Mouse (Mus musculus) midbrain, embryonic 11.5 days (tissue): Measurements from ENCODE around the gene Gm10134. TPM values are rescaled to one million over a fixed set of nuclear protein-coding genes. Genes with fewer than 3 reads are reported as not detected.

ENCODE experiments used
- ATAC-seq: fragments of 200-750 bp; cut with Nextera tagmentation; 2 replicates; pipeline ENCODE4 v1.8.0; 2017; ENCODE audit warnings: moderate TSS enrichment, moderate library complexity; ENCODE audit not compliant: low FRiP score
- DNase-seq: peaks from one replicate; pipeline ENCODE4 v3.0.0; 2015; ENCODE audit warnings: low spot score; ENCODE audit errors: missing footprints
- H3K27ac ChIP-seq: fragments of 300-500 bp; sonication (generic); 2 replicates; pipeline ENCODE4 v1.5.1; 2014; ENCODE audit warnings: low read depth, low read length
- H3K27me3 ChIP-seq: fragments of 300-500 bp; sonication (generic); 2 replicates; pipeline ENCODE4 v1.6.1; 2014; ENCODE audit warnings: mild to moderate bottlenecking, low read length, moderate library complexity, mixed read lengths; ENCODE audit not compliant: control insufficient read depth, insufficient read depth
- H3K36me3 ChIP-seq: fragments of 300-500 bp; sonication (generic); 2 replicates; pipeline ENCODE4 v1.6.1; 2014; ENCODE audit warnings: mild to moderate bottlenecking, low read length, moderate library complexity, mixed read lengths; ENCODE audit not compliant: control insufficient read depth, insufficient read depth
- H3K4me1 ChIP-seq: fragments of 300-500 bp; sonication (generic); 2 replicates; pipeline ENCODE4 v1.6.1; 2014; ENCODE audit warnings: low read length; ENCODE audit not compliant: control insufficient read depth, insufficient read depth
- H3K4me2 ChIP-seq: fragments of 300-500 bp; sonication (generic); 2 replicates; pipeline ENCODE4 v1.6.1; 2014; ENCODE audit warnings: mild to moderate bottlenecking, moderate library complexity
- H3K4me3 ChIP-seq: fragments of 300-500 bp; sonication (generic); 2 replicates; pipeline ENCODE4 v1.5.1; 2014; ENCODE audit warnings: low read depth, low read length
- H3K9ac ChIP-seq: fragments of 300-500 bp; sonication (generic); 2 replicates; pipeline ENCODE4 v1.6.1; 2014; ENCODE audit warnings: low read length
- H3K9me3 ChIP-seq: fragments of 300-500 bp; sonication (generic); 2 replicates; pipeline ENCODE4 v1.6.1; 2016; ENCODE audit warnings: low read length; ENCODE audit not compliant: control insufficient read depth
- WGBS: fragments of 180-500 bp; shearing (Covaris S2); extraction: QIAGEN DNeasy Blood & Tissue Kit; methylation state at CpG from one replicate; pipeline ENCODE4 v1.1.7; 2014; 5-methylcytosine and 5-hydroxymethylcytosine counted together
- polyA plus RNA-seq: library from polyadenylated mRNA; unstranded; fragments of >200 nt; fragmentation: Nextera tagmentation; extraction: Ambion mirVana; gene quantifications from 2 replicates; pipeline ENCODE4 v1.2.1, GENCODE M21; 2014

The Gm10134 gene
- not detected in 2 replicates for polyA plus RNA-seq

- Histone ChIP-seq H3K9me3 (no peaks in the 10 kb centered on the region), H3K36me3 (no peaks in the 10 kb centered on the region), H3K9ac (no peak within 1 kb of the TSS), H3K27me3 (no peaks in the 10 kb centered on the region), H3K4me2 (no peak within 1 kb of the TSS), H3K4me1 (no peaks in the 10 kb centered on the region), H3K4me3 (no peak within 1 kb of the TSS), H3K27ac (no peak within 1 kb of the TSS)
- WGBS: 86% methylated on average over 3 of the region's 3 CpGs
- DNase-seq (no peak), ATAC-seq (no peak)
These were observed at the start of gene Gm10134 for GRCm38 (mm10) chr2:28505795-28506194. Gene Gm10134 (plus strand): TSS chr2:28506095.

- no peak for DNase-seq
- Histone ChIP-seq H3K9me3 (no peaks in the 10 kb centered on the region), H3K4me1 (no peaks in the 10 kb centered on the region), H3K9ac (no peak overlapping the region), H3K4me3 (no peak overlapping the region), H3K27ac (no peak overlapping the region), H3K4me2 (no peak overlapping the region), H3K27me3 (no peaks in the 10 kb centered on the region), H3K36me3 (no peaks in the 10 kb centered on the region)
- ATAC-seq: no peak
- WGBS: 66% methylated on average over 1 of the region's 1 CpGs
These were observed 49.3 kb upstream of the Gm10134 start for GRCm38 (mm10) chr2:28456616-28457015.

- peaks cover 5% of the 10 kb centered on the region; the same call in 1 of the 2 replicates for H3K27me3 ChIP-seq
- no peaks in the 10 kb centered on the region for H3K9me3 ChIP-seq
- H3K36me3 ChIP-seq: no peaks in the 10 kb centered on the region
- DNase-seq (peak; percentile 91), ATAC-seq (no peak)
- H3K9ac ChIP-seq: no peak overlapping the region
- H3K27ac ChIP-seq: no peak overlapping the region
- 46% methylated on average over 3 of the region's 3 CpGs for WGBS
- no peak overlapping the region for H3K4me3 ChIP-seq
- no peak overlapping the region for H3K4me2 ChIP-seq
- H3K4me1 ChIP-seq: peaks cover 5% of the 10 kb centered on the region
These were observed 42.0 kb upstream of the Gm10134 start for GRCm38 (mm10) chr2:28463919-28464318.

DNA sequence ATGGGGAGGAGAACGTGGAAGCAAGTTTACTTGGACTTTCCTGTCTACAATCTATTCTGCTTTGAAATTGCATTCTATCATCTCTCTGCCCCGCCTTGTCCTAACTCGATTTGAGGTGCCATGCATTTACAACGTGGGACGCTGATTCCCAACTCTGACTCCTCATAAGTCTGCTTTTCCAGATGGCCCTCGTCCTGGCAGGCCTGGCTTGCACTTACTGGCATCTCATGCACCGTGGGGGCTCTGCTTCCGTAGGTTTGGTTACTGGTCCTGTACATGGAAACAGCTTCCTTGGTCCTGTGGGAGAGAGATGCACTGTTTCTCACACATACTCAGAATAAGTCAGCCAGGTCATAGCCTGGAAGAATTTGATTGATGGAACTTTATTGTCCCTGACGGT lies 41.0 kb upstream of the Gm10134 start:
- 87% methylated on average over 9 of the region's 9 CpGs for WGBS
- Histone ChIP-seq H3K36me3 (peaks cover 9% of the 10 kb centered on the region), H3K27ac (no peak overlapping the region), H3K4me2 (no peak overlapping the region), H3K9me3 (no peaks in the 10 kb centered on the region), H3K9ac (no peak overlapping the region), H3K27me3 (peaks cover 5% of the 10 kb centered on the region; the same call in 1 of the 2 replicates), H3K4me1 (peaks cover 6% of the 10 kb centered on the region), H3K4me3 (no peak overlapping the region)
- DNase-seq (no peak), ATAC-seq (no peak)

DNA sequence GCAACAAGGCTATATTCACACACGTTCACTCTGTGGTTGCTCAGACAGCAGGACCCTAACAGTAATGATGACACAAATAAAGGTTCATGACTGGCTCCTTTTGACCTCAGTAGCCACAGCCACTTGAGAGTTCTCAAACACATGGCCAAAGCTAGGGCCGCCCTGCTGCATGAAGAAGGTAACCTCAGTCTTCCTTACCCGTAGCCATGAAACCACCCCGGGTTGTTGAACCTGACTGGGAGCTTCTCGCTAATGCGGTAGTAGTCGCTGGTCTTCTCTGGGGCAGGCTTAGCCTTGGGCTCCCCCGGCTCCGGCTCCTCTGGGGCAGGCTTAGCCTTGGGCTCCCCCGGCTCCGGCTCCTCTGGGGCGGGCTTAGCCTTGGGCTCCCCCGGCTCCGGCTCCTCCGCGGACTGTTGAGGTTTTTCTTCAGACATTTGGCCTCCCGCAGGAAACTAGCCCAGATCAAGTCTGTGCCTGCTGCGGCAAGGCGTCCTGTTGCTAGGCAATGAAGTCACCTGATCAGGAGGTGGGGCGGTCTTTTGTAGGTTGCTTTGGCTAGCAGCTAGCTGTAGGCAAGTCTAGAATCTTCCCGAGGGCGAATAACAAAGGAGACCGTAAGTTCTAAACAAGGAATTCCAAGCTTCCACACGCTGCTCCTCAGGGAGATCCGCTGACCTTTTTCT lies 39.9 kb upstream of the Gm10134 start, which contains the start of gene 1700007K13Rik:
Gene 1700007K13Rik (minus strand): TSS at position 497 of the 683 bp plus-strand sequence.
- ATAC-seq (peak; percentile 64), DNase-seq (peak; percentile 93)
- WGBS: 4% methylated on average over 25 of the region's 25 CpGs
- H3K36me3 ChIP-seq: peaks cover 20% of the 10 kb centered on the region
- peaks cover 5% of the 10 kb centered on the region; the same call in 1 of the 2 replicates for H3K27me3 ChIP-seq
- no peak within 1 kb of the TSS for H3K27ac ChIP-seq
- H3K9ac ChIP-seq: 0 out of 2 replicates have a peak within 1 kb of the TSS, but pooled peaks have one; percentile 10
- H3K4me2 ChIP-seq: peak within 1 kb of the TSS; percentile 35; the same call in 1 of the 2 replicates
- H3K9me3 ChIP-seq: no peaks in the 10 kb centered on the region
- peak within 1 kb of the TSS; percentile 13; the same call in 1 of the 2 replicates for H3K4me3 ChIP-seq
- peaks cover 6% of the 10 kb centered on the region for H3K4me1 ChIP-seq

DNA sequence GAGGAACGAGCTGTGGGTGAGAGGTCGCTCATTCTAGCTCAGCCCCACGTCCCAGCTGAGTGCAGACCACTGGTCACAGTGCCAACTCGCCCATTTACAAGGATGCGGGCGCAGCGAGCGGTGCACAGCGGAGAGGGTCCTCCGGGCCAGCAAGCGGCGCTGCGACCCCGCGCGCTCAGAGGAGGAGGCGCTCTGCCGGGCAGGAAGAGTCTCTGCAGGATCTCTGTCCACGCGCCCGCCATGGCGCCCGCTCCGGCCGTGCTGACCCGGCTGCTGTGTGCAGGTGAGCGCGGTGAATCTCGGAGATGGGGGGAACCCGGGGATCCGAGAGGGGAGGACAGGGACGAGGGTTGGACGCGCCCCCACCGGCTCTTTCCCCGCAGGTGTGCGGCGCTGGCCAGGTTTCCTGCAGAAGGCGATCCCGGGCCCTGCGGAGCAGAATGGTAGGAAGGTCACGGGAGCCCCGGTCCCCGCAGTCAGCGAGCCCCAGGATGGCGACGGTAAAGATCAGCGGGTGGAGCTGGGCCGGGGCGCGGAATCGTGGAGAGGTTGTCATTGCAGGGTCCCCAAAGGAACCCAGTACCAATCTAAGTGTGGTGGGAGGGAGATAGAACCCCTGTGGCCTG lies 37.9 kb upstream of the Gm10134 start, which contains the start of gene Mrps2:
Gene Mrps2 (plus strand): TSS at position 207 of the 626 bp plus-strand sequence.
- peaks cover 1% of the 10 kb centered on the region; the same call in 1 of the 2 replicates for H3K9me3 ChIP-seq
- ATAC-seq (peak; percentile 92), DNase-seq (peak; percentile 100)
- H3K4me2 ChIP-seq: peak within 1 kb of the TSS; percentile 87
- peaks cover 6% of the 10 kb centered on the region for H3K4me1 ChIP-seq
- peaks cover 28% of the 10 kb centered on the region for H3K36me3 ChIP-seq
- WGBS: under 1% methylated on average over 46 of the region's 52 CpGs
- peaks cover 5% of the 10 kb centered on the region; the same call in 1 of the 2 replicates for H3K27me3 ChIP-seq
- H3K4me3 ChIP-seq: peak within 1 kb of the TSS; percentile 95
- H3K27ac ChIP-seq: no peak within 1 kb of the TSS
- H3K9ac ChIP-seq: peak within 1 kb of the TSS; percentile 98

- no peak for DNase-seq
- Histone ChIP-seq H3K27ac (no peak overlapping the region), H3K9me3 (peaks cover 3% of the 10 kb centered on the region; the same call in 1 of the 2 replicates), H3K4me3 (peak overlapping the region; percentile 95), H3K4me1 (peaks cover 6% of the 10 kb centered on the region), H3K27me3 (peaks cover 5% of the 10 kb centered on the region; the same call in 1 of the 2 replicates), H3K36me3 (peaks cover 30% of the 10 kb centered on the region), H3K4me2 (peak overlapping the region; percentile 87), H3K9ac (peak overlapping the region; percentile 98)
- WGBS: 52% methylated on average over 18 of the region's 18 CpGs
- ATAC-seq: no peak
These were observed 37.2 kb upstream of the Gm10134 start for GRCm38 (mm10) chr2:28468486-28469225.

DNA sequence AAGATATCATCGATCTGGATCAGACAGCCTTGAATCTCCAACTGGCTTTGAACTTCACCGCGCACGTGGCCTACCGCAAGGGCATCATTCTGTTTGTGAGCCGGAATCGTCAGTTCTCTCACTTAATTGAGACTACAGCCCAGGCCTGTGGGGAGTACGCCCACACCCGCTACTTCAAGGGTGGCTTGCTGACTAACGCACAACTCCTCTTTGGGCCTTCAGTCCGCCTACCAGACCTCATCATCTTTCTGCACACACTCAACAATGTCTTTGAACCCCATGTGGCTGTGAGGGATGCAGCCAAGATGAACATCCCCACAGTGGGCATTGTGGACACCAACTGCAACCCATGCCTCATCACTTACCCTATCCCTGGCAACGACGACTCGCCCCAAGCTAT lies 36.4 kb upstream of the Gm10134 start:
- no peak for DNase-seq
- Histone ChIP-seq H3K27me3 (peaks cover 5% of the 10 kb centered on the region; the same call in 1 of the 2 replicates), H3K36me3 (peaks cover 30% of the 10 kb centered on the region), H3K4me3 (no peak overlapping the region), H3K9me3 (peaks cover 3% of the 10 kb centered on the region; the same call in 1 of the 2 replicates), H3K9ac (no peak overlapping the region), H3K4me1 (peaks cover 6% of the 10 kb centered on the region), H3K27ac (no peak overlapping the region), H3K4me2 (no peak overlapping the region)
- ATAC-seq: no peak
- WGBS: 96% methylated on average over 14 of the region's 14 CpGs
